Mouse (Mus musculus) olfactory bulb, adult 2 months (tissue): ENCODE results near the gene Hipk2.

Source experiments
- CTCF ChIP-seq: fragments of 200-500 bp; IDR thresholded peaks from 2 replicates; pipeline ENCODE4 v1.5.1; 2012; ENCODE audit warnings: low read depth, mild to moderate bottlenecking, low read length, moderate library complexity; ENCODE audit not compliant: insufficient read depth
- POLR2A ChIP-seq: fragments of 200-500 bp; IDR thresholded peaks from 2 replicates; pipeline ENCODE4 v1.6.1; 2012; ENCODE audit warnings: mild to moderate bottlenecking, low read depth, low read length, moderate library complexity; ENCODE audit not compliant: insufficient read depth

DNA sequence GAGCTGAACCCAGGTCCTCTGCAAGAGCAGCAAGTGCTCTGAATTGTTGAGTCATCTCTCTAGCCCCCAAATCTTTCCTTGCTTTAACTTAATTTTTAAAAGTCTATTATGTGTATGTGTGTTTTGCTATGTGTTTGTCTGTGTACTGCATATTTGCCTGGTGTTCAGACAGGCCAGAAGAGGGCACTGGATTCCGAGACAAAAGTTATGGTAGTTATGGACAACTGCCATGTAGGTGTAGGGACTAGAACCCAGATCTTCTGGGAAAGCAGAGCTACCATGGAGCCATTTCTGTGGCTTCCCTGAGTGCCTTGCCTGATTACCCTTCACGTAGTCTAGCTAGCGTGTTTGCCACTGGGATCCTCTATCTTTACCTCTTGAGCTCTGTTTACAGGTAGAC lies 134.9 kb downstream of the Hipk2 start:
- TF ChIP-seq CTCF (no peak), POLR2A (no peak)
